Mouse (Mus musculus): Measurements from ENCODE around the gene Ncor2. TPM values are rescaled to one million over a fixed set of nuclear protein-coding genes. Genes with fewer than 3 reads are reported as not detected.

The Ncor2 gene
- total and polyA plus RNA-seq, 3 experiments, result 5.0 to 46.8 TPM; not detected in 1

GRCm38 (mm10) chr5:125014497-125014896, 164.5 kb downstream of the Ncor2 start:
- Histone ChIP-seq H3K27ac (ENCODE audit: control insufficient read depth, low read depth, low read length) (no peak overlapping the region), H3K4me3 (ENCODE audit: control insufficient read depth in 1 of 2, insufficient read depth in 1 of 2, low read depth in 2 of 2, low read length in 2 of 2) (no peak overlapping the region), H3K9ac (ENCODE audit: control insufficient read depth, low read depth, low read length, poor library complexity, severe bottlenecking) (no peak overlapping the region), H3K36me3 (ENCODE audit: control insufficient read depth in 1 of 2, insufficient read depth in 2 of 2, low read length in 2 of 2) (no peaks in the 10 kb centered on the region), H3K27me3 (ENCODE audit: control insufficient read depth in 1 of 2, insufficient read depth in 2 of 2, low read length in 2 of 2) (no peaks in the 10 kb centered on the region), H3K9me3 (replicated peaks; ENCODE audit: insufficient read depth, low read length) (no peaks in the 10 kb centered on the region), H3K4me1 (ENCODE audit: control insufficient read depth in 1 of 2, insufficient read depth in 2 of 2, low read length in 2 of 2) (no peaks in the 10 kb centered on the region), H3K79me2 (ENCODE audit: control insufficient read depth, insufficient read depth, low read length, poor library complexity) (no peaks in the 10 kb centered on the region)
- peak; percentile 30 for DNase-seq (ENCODE audit: low read depth, low spot score)
- TF ChIP-seq ZNF384 (IDR thresholded peaks at IDR 0.05; ENCODE audit: low read depth, low read length) (no peak), CTCF (IDR thresholded peaks at IDR 0.05 in 2 of 3, conservative IDR thresholded peaks at IDR 0.05 in 1 of 3; ENCODE audit: control insufficient read depth in 1 of 3, insufficient read depth in 1 of 3, low read depth in 2 of 3, low read length in 3 of 3, poor library complexity in 1 of 3, severe bottlenecking in 1 of 3) (peak; percentile 60 to 70 (median 64)), SMC3 (IDR thresholded peaks at IDR 0.05; ENCODE audit: low read depth, low read length) (peak; percentile 55), GATA1 (IDR thresholded peaks at IDR 0.05; ENCODE audit: low read depth, low read length) (no peak), RAD21 (IDR thresholded peaks at IDR 0.05; ENCODE audit: low read depth, low read length) (peak; percentile 41), USF1 (IDR thresholded peaks at IDR 0.05; ENCODE audit: low read depth, low read length) (no peak)

- H3K36me3 ChIP-seq (ENCODE audit: control insufficient read depth in 1 of 2, insufficient read depth in 2 of 2, low read length in 2 of 2), result no peaks in the 10 kb centered on the region
- DNase-seq (ENCODE audit: low read depth, low spot score), result no peak
- no peaks in the 10 kb centered on the region for H3K79me2 ChIP-seq (ENCODE audit: control insufficient read depth, insufficient read depth, low read length, poor library complexity)
- no peak overlapping the region for H3K9ac ChIP-seq (ENCODE audit: control insufficient read depth, low read depth, low read length, poor library complexity, severe bottlenecking)
- TF ChIP-seq ZMIZ1 (IDR thresholded peaks at IDR 0.05; ENCODE audit: low read depth, low read length), result no peak
- no peak for TF ChIP-seq MAX (IDR thresholded peaks at IDR 0.05; ENCODE audit: low read length)
- no peak for TF ChIP-seq USF2 (IDR thresholded peaks at IDR 0.05; ENCODE audit: borderline replicate concordance in 1 of 2, insufficient read depth in 1 of 2, low read depth in 1 of 2, low read length in 2 of 2)
- no peak for TF ChIP-seq MAFK (IDR thresholded peaks at IDR 0.05; ENCODE audit: borderline replicate concordance, low read depth, low read length)
- no peak for TF ChIP-seq RAD21 (IDR thresholded peaks at IDR 0.05; ENCODE audit: low read depth, low read length)
- TF ChIP-seq ZNF384 (IDR thresholded peaks at IDR 0.05; ENCODE audit: low read depth, low read length), result no peak
- no peak for TF ChIP-seq TBP (IDR thresholded peaks at IDR 0.05; ENCODE audit: low read depth, low read length)
- H3K27me3 ChIP-seq (ENCODE audit: control insufficient read depth in 1 of 2, insufficient read depth in 2 of 2, low read length in 2 of 2), result no peaks in the 10 kb centered on the region
- no peak overlapping the region for H3K4me3 ChIP-seq (ENCODE audit: control insufficient read depth in 1 of 2, insufficient read depth in 1 of 2, low read depth in 2 of 2, low read length in 2 of 2)
- no peaks in the 10 kb centered on the region for H3K4me1 ChIP-seq (ENCODE audit: control insufficient read depth in 1 of 2, insufficient read depth in 2 of 2, low read length in 2 of 2)
- H3K9me3 ChIP-seq (replicated peaks; ENCODE audit: insufficient read depth, low read length), result no peaks in the 10 kb centered on the region
- no peak overlapping the region for H3K27ac ChIP-seq (ENCODE audit: control insufficient read depth, low read depth, low read length)
These were observed 167.4 kb downstream of the Ncor2 start for GRCm38 (mm10) chr5:125011628-125012027.

- H3K27me3 ChIP-seq (ENCODE audit: control insufficient read depth in 1 of 2, insufficient read depth in 2 of 2, low read length in 2 of 2), result no peaks in the 10 kb centered on the region
- TF ChIP-seq POLR2AphosphoS2 (IDR thresholded peaks at IDR 0.05; ENCODE audit: low read length) (no peak), NRF1 (IDR thresholded peaks at IDR 0.05; ENCODE audit: insufficient read depth, low read depth, low read length, poor library complexity, severe bottlenecking) (no peak), MAZ (IDR thresholded peaks at IDR 0.05; ENCODE audit: low read depth, low read length) (no peak), USF2 (IDR thresholded peaks at IDR 0.05; ENCODE audit: borderline replicate concordance in 1 of 2, insufficient read depth in 1 of 2, low read depth in 1 of 2, low read length in 2 of 2) (no peak), MAFK (IDR thresholded peaks at IDR 0.05; ENCODE audit: borderline replicate concordance, low read depth, low read length) (no peak), CHD2 (IDR thresholded peaks at IDR 0.05; ENCODE audit: low read length) (no peak)
- H3K79me2 ChIP-seq (ENCODE audit: control insufficient read depth, insufficient read depth, low read length, poor library complexity), result no peaks in the 10 kb centered on the region
- no peak overlapping the region for H3K27ac ChIP-seq (ENCODE audit: control insufficient read depth, low read depth, low read length)
- H3K4me3 ChIP-seq (ENCODE audit: control insufficient read depth in 1 of 2, insufficient read depth in 1 of 2, low read depth in 2 of 2, low read length in 2 of 2), result no peak overlapping the region
- H3K9me3 ChIP-seq (replicated peaks; ENCODE audit: insufficient read depth, low read length), result no peaks in the 10 kb centered on the region
- no peaks in the 10 kb centered on the region for H3K4me1 ChIP-seq (ENCODE audit: control insufficient read depth in 1 of 2, insufficient read depth in 2 of 2, low read length in 2 of 2)
- no peak overlapping the region for H3K9ac ChIP-seq (ENCODE audit: control insufficient read depth, low read depth, low read length, poor library complexity, severe bottlenecking)
- H3K36me3 ChIP-seq (ENCODE audit: control insufficient read depth in 1 of 2, insufficient read depth in 2 of 2, low read length in 2 of 2), result no peaks in the 10 kb centered on the region
- DNase-seq (ENCODE audit: low read depth, low spot score), result no peak
These were observed 167.9 kb downstream of the Ncor2 start for GRCm38 (mm10) chr5:125011166-125011565.
